Mouse (Mus musculus) thymus, adult 18-20 months (tissue): Measurements from ENCODE around the gene Wif1.

Experiments used
- DNase-seq, 2 experiments: peaks; one replicate each; pipeline ENCODE4 v3.0.0; 2022; ENCODE audit warnings: mixed read lengths in 2 of 2

Wif1 gene

GRCm38 (mm10) chr10:121033826-121034568 is at the start of gene Wif1:
TSS of gene Wif1 (plus strand) at chr10:121033960.
- DNase-seq = peak; percentile 22 to 28

DNA sequence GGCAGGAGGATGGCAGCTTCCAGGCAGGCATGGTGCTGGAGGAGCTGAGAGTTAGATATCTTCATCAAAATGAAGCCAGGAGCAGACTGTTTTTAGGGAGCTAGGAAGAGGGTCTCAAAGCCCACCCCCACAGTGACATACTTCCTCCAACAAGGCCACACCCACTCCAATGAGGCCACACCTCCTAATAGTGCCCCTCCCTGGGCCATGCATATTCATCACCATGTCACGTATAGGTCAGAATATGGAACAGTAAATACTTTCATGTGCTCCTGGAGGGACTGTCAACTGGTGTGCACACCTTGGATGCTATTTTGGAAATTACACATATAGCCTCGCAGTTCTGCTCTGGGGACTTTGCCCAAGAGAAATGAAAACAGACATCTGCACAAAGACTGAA is 31.6 kb upstream of the Wif1 start:
- DNase-seq = no peak

- DNase-seq = no peak
These were observed 22.3 kb upstream of the Wif1 start for GRCm38 (mm10) chr10:121011496-121011895.

- DNase-seq = no peak
These were observed 17.5 kb upstream of the Wif1 start for GRCm38 (mm10) chr10:121016291-121016690.

GRCm38 (mm10) chr10:121016711-121017503 is 16.9 kb upstream of the Wif1 start:
- no peak for DNase-seq

GRCm38 (mm10) chr10:121022951-121023350 is 10.8 kb upstream of the Wif1 start:
- no peak for DNase-seq

GRCm38 (mm10) chr10:121031802-121032201 is 2.0 kb upstream of the Wif1 start:
- no peak for DNase-seq

- DNase-seq = peak; percentile 5 to 13
These were observed 500 bp upstream of the Wif1 start for GRCm38 (mm10) chr10:121033128-121033791.

DNA sequence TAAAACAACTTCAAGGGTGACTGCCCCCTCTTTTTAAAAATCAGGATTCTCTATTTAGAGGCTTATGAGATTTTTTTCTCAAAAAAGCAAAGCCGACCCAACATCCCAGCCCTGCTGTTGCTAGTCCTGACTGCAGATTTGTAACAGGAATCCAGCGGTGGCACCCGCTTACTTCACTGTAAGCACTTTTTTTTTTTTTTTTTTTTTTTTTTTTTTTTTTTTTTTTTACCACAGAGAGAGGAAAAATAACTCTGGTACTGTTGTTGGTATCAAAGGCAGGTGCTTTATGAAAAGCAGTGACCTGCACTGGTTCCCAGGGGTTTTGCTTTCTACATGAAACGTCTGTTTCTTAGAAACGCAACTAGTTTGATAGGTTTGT is 798 bp downstream of the Wif1 start:
- DNase-seq = no peak

DNA sequence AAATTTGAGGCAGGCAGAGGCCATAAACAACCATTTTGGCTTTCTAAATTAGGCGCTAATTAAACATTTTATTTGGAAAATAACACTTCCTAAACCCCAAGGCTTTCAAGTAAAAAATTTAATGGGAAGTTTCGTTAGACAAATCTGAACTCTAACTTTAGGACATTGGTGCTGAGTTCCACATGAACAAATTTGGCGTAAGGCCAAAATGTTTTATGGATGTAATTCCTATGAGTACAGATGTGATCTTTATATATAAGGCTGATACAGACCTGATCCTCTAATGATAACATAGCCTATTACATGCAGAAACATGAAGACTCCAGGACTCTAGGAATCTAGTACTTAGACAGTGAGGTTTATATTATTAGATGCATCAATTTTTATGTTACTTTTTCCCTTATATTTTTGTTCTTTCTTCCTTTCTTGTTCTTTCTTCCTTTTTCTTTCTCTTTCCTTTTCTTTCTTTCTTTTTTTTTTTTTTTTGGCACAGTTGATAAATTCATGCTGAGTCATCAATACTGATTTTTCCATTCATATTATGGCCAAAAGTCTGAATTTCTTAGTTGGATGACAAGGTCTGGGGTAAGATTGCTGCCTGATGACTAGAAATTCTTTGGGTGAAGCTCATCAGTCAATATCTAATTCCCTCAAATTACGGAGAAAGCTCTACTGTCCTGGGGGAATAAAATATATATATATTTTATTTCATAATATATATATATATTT is 5.0 kb downstream of the Wif1 start:
- DNase-seq = no peak

DNA sequence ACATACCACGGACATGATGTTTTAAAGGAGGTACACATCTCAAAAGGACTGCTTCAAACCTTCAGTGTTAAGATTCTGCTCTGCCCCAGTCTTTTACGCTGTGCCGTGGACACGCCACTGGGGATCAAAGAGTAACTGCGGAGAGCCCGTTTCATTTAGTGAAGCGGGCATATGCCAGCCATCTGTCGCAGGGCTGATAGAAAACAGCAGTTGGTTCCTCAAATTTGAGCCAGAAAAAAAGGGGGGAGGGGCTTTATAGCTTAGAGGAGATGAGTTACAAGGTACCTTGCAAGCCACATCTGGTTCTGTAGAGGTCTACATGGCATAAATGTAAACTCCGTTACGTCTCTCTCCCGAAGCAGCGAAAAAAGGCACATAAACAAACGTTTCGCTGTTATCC is 7.2 kb downstream of the Wif1 start:
- no peak for DNase-seq

- DNase-seq = no peak
These were observed 13.7 kb downstream of the Wif1 start for GRCm38 (mm10) chr10:121047440-121047839.

GRCm38 (mm10) chr10:121052076-121052475 is 18.3 kb downstream of the Wif1 start:
- no peak for DNase-seq

DNA sequence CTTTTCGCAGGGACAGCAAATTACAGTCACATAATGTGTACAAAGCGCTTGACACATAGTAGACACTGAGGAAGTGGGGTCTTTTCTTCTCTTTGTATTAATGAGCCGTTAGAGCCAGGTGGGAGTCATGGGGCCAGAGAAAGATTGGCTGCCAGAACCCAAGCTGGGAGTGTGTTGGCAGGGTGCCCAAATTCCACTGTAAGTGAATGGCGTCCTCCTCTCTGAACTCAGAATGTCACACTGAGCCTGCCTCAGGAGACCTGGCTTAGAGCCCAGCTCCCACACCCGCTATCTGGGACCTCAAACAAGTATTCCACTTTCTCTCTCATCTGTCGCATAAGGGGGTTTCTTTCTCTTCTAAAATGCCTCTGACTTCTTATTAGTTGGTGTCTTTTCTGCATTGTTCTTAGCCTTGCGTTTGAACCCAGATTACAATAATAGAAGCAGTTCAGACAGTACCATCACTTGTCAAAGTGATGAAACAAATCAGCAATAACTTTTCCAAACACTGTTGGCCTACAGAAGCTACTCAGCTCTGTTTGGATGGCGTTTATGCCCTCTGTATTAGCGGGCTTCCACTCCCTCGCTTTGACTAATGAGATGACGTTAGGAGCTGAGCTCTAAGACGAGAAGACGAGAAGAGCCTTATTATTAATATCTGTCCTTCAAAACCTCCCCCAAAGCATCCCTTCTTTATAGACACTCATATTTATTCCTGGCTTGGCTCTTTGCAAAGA is 21.9 kb downstream of the Wif1 start:
- DNase-seq = no peak

GRCm38 (mm10) chr10:121056823-121057222 is 23.1 kb downstream of the Wif1 start:
- DNase-seq = no peak

DNA sequence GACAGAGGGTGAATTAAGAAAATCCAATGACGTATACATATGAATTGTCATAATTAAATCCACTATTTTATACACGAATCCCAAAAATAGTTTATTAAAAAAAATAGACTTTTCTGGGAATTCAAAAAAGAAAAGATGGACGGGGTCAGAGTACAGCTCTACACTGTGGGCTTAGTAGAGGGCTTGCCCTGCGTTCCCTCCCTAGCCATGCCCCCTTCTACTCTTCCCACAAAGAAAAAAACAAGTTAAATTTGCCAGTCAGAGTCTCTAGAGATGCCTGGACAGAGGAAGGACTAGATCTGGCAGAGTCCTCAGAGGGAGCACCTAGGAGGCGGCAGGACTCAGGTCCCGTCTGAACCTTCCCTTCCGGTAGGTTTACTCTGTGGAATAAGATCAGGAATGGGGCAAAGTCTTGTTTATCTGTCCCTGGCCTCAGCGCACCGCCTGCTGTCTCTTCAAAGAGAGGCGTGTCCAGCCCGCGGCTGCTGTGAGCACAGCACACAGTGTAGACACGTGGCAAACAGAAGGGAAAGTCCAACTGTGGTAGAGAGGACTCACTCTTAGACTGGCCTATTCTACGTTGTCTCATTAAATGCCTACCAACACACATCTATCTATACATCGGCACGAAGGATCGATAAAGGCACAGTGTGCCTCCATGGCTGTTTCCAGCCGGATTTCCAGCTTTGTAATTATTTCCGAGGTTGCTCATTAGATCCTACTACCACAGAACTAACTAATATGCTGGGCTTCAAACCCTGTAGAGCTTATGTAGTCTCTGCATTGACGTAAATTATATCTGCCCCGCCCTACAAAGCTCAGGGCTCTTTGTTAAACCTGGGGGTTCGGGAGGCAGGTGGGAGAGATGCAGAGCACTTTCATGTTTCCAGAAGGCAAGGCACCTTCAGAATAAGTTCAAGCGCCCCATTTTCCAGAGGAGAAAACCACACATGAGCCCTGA is 25.6 kb downstream of the Wif1 start:
- DNase-seq = no peak

- no peak for DNase-seq
These were observed 27.6 kb downstream of the Wif1 start for GRCm38 (mm10) chr10:121061336-121061835.

DNA sequence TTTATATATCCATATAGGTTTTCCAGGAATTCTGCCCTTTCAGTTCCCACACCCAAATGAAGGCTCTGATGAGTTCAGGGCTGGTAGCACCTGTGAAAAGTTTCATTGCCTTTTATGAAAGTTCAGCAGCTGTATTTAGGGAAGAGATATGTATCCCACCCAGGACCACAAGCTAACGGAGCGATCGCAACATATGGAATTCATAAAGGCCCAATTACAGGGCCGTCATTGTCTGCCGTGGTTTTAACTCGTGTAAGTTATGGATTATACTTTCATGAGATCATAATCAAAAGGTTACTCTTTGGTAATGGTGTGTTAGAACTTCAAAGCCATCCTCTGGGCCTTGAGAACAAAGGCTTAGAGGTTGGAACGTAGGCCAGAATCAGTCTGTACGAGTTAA is 28.9 kb downstream of the Wif1 start:
- no peak for DNase-seq

DNA sequence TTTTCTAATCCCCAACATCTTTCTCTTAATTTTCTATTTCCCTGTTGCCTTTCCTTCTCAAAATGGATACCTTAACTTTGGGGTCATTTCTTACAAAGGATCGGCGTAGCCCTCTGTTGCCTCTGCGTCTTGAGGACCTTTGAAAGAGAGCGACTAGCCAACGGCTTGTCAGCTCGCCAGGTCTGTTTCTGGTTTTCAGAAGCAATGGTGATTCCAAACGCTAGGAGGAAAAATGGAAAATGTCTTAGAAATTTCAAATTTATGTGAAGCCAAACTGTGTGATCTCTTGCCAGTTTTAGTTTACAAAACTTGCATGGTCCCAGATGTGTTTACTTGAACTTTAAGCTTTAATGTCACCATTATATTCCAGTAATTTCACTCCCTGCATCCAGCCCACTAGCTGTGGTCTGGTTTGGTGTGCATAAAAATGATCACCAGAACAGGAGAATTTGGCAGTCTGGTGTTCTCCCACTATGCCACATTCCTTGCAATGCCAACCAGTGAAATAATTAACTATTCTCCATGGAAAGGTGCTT is 33.7 kb downstream of the Wif1 start:
- no peak for DNase-seq

DNA sequence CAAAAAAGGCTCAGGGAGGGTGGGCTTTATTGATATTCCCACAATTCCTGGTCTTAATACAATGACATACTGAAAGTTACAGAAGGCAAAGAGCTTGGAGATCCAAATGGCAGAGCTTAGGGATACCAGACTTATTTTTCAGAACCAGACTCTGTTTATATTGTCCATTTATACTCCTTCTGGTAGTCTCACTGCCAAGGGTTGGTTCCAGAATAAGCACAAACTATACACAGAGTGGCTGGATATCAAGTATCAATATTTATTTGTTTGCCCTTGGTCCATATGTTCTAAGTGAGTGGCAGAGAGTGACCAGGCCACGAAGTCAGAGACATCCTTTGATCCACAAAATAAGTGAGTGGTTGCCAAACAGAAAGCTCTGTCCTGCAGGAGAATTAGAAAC is 34.2 kb downstream of the Wif1 start:
- no peak for DNase-seq

- DNase-seq = no peak
These were observed 37.0 kb downstream of the Wif1 start for GRCm38 (mm10) chr10:121070742-121071141.
